Mouse (Mus musculus): ENCODE measurements at regions not wholly inside any gene's neighbourhood (a gene's known extent, or its start where the extent isn't known, plus 50 kb on each side); places are given as distances from the start of the nearest gene placed in this dataset.
"Not testable (repeated sequence)": the region's sequence is repeated elsewhere in the genome, so short reads cannot be mapped to it uniquely, and the experiment has no call there.

GRCm38 (mm10) chr7:125182266-125182665 lies 262.2 kb upstream of the Kdm8 start:
- Histone ChIP-seq H3K27ac (replicated peaks) (no peak overlapping the region), H3K9me3 (ENCODE audit: control insufficient read depth, low read length) (no peaks in the 10 kb centered on the region), H3K4me3 (ENCODE audit: low read depth, low read length) (no peak overlapping the region), H3K27me3 (ENCODE audit: control insufficient read depth, insufficient read depth, low read length) (no peaks in the 10 kb centered on the region), H3K36me3 (ENCODE audit: control insufficient read depth, insufficient read depth, low read length) (no peaks in the 10 kb centered on the region), H3K9ac (ENCODE audit: low read length) (no peak overlapping the region), H3K4me1 (replicated peaks; ENCODE audit: control insufficient read depth, insufficient read depth) (no peaks in the 10 kb centered on the region), H3K4me2 (replicated peaks; ENCODE audit: low read depth) (no peak overlapping the region)
- 85% methylated on average over 4 of the region's 4 CpGs for WGBS
- no peak for TF ChIP-seq CTCF (IDR thresholded peaks at IDR 0.05; ENCODE audit: low read depth)
- no peak for TF ChIP-seq EP300 (optimal IDR thresholded peaks at IDR 0.05)
- no peak for ATAC-seq (ENCODE audit: low FRiP score, low TSS enrichment)
- no peak for DNase-seq (ENCODE audit: low spot score)

- not testable (repeated sequence) for H3K4me2 ChIP-seq (replicated peaks; ENCODE audit: low read depth); H3K4me3 ChIP-seq (ENCODE audit: low read depth, low read length); ATAC-seq (ENCODE audit: low FRiP score, low TSS enrichment); DNase-seq (ENCODE audit: low spot score); H3K9me3 ChIP-seq (ENCODE audit: control insufficient read depth, low read length); H3K27ac ChIP-seq (replicated peaks); H3K27me3 ChIP-seq (ENCODE audit: control insufficient read depth, insufficient read depth, low read length); H3K36me3 ChIP-seq (ENCODE audit: control insufficient read depth, insufficient read depth, low read length); H3K9ac ChIP-seq (ENCODE audit: low read length); H3K4me1 ChIP-seq (replicated peaks; ENCODE audit: control insufficient read depth, insufficient read depth)
- 84% methylated on average over 4 of the region's 4 CpGs for WGBS
Measured at GRCm38 (mm10) chr7:125183011-125183410, 261.5 kb upstream of the Kdm8 start.

DNA sequence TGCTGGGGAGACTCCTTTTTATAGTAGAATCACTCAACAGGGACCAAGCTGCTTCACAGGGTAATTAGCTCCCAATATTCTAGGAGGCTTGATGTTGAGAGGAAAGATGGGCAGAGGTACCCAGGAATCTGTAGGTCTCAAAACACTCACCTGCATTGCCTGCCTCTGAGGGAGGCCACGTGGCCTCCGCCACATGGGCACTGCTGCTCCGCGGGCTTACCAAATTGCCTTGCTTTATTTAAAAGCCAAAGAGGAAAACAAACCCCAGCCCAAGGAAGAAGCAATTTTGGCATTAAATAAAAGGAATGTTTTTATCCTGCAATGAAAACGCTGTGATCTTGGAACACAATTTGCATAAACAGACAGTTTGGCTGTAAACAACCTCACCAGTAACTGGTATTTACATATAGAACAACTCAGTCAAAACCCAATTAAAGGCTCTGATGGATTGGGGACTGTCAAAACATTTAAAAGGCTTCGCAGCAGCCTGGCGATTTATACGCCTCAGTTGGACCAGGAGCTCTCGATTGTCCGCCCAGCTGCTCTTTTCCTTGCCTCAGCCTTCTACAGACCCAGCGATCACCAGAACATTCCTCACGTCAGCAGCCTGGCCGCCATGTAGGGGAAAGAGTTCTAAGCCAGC lies 259.3 kb upstream of the Kdm8 start:
- no peaks in the 10 kb centered on the region for H3K9me3 ChIP-seq (ENCODE audit: control insufficient read depth, low read length)
- H3K4me1 ChIP-seq (replicated peaks; ENCODE audit: control insufficient read depth, insufficient read depth) = no peaks in the 10 kb centered on the region
- no peak overlapping the region for H3K9ac ChIP-seq (ENCODE audit: low read length)
- no peak overlapping the region for H3K4me2 ChIP-seq (replicated peaks; ENCODE audit: low read depth)
- ATAC-seq (ENCODE audit: low FRiP score, low TSS enrichment) = no peak
- no peak overlapping the region for H3K4me3 ChIP-seq (ENCODE audit: low read depth, low read length)
- TF ChIP-seq EP300 (optimal IDR thresholded peaks at IDR 0.05) (no peak), CTCF (IDR thresholded peaks at IDR 0.05; ENCODE audit: low read depth) (no peak)
- H3K36me3 ChIP-seq (ENCODE audit: control insufficient read depth, insufficient read depth, low read length) = no peaks in the 10 kb centered on the region
- WGBS = 75% methylated on average over 13 of the region's 13 CpGs
- DNase-seq (ENCODE audit: low spot score) = no peak
- no peaks in the 10 kb centered on the region for H3K27me3 ChIP-seq (ENCODE audit: control insufficient read depth, insufficient read depth, low read length)
- H3K27ac ChIP-seq (replicated peaks) = no peak overlapping the region

- Histone ChIP-seq H3K9ac (ENCODE audit: low read length) (no peak overlapping the region), H3K9me3 (ENCODE audit: control insufficient read depth, low read length) (no peaks in the 10 kb centered on the region), H3K27me3 (ENCODE audit: control insufficient read depth, insufficient read depth, low read length) (no peaks in the 10 kb centered on the region), H3K36me3 (ENCODE audit: control insufficient read depth, insufficient read depth, low read length) (no peaks in the 10 kb centered on the region), H3K27ac (replicated peaks) (no peak overlapping the region), H3K4me2 (replicated peaks; ENCODE audit: low read depth) (no peak overlapping the region), H3K4me3 (ENCODE audit: low read depth, low read length) (no peak overlapping the region), H3K4me1 (replicated peaks; ENCODE audit: control insufficient read depth, insufficient read depth) (no peaks in the 10 kb centered on the region)
- TF ChIP-seq EP300 (optimal IDR thresholded peaks at IDR 0.05) = no peak
- TF ChIP-seq CTCF (IDR thresholded peaks at IDR 0.05; ENCODE audit: low read depth) = no peak
- 88% methylated on average over 10 of the region's 10 CpGs for WGBS
- DNase-seq (ENCODE audit: low spot score) (no peak), ATAC-seq (ENCODE audit: low FRiP score, low TSS enrichment) (no peak)
Measured at GRCm38 (mm10) chr7:125187011-125187740, 257.3 kb upstream of the Kdm8 start.

- no peak overlapping the region for H3K4me2 ChIP-seq (replicated peaks; ENCODE audit: low read depth)
- H3K9me3 ChIP-seq (ENCODE audit: control insufficient read depth, low read length) = no peaks in the 10 kb centered on the region
- H3K36me3 ChIP-seq (ENCODE audit: control insufficient read depth, insufficient read depth, low read length) = no peaks in the 10 kb centered on the region
- ATAC-seq (ENCODE audit: low FRiP score, low TSS enrichment) = no peak
- no peak overlapping the region for H3K9ac ChIP-seq (ENCODE audit: low read length)
- H3K27ac ChIP-seq (replicated peaks) = no peak overlapping the region
- TF ChIP-seq EP300 (optimal IDR thresholded peaks at IDR 0.05) = no peak
- no peak for TF ChIP-seq CTCF (IDR thresholded peaks at IDR 0.05; ENCODE audit: low read depth)
- H3K4me3 ChIP-seq (ENCODE audit: low read depth, low read length) = no peak overlapping the region
- H3K27me3 ChIP-seq (ENCODE audit: control insufficient read depth, insufficient read depth, low read length) = no peaks in the 10 kb centered on the region
- DNase-seq (ENCODE audit: low spot score) = no peak
- WGBS = 77% methylated on average over 5 of the region's 5 CpGs
- H3K4me1 ChIP-seq (replicated peaks; ENCODE audit: control insufficient read depth, insufficient read depth) = no peaks in the 10 kb centered on the region
Measured at GRCm38 (mm10) chr7:125188986-125189385, 255.5 kb upstream of the Kdm8 start.

DNA sequence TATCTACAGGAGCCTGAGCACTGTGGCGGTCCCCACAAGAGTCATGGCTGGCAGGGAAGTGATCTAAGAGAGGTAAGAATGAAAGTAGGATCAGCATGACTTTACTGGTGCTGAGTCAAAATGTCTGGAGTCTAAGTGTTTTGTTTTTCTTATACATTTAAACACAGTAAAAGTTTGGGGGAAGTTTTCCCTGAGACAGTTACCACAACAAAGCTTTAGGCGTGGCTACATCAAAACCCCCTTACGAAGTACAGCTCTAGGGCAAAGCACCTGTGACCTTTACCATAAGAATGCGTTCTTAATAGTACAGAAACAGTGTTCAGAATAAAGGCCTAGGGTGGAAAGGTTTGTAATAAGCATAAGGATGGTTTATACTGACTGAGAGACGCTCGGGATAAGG lies 254.4 kb upstream of the Kdm8 start:
- no peak for DNase-seq (ENCODE audit: low spot score)
- ATAC-seq (ENCODE audit: low FRiP score, low TSS enrichment) = no peak
- H3K9me3 ChIP-seq (ENCODE audit: control insufficient read depth, low read length) = no peaks in the 10 kb centered on the region
- H3K27ac ChIP-seq (replicated peaks) = no peak overlapping the region
- TF ChIP-seq EP300 (optimal IDR thresholded peaks at IDR 0.05) (no peak), CTCF (IDR thresholded peaks at IDR 0.05; ENCODE audit: low read depth) (no peak)
- no peak overlapping the region for H3K9ac ChIP-seq (ENCODE audit: low read length)
- H3K36me3 ChIP-seq (ENCODE audit: control insufficient read depth, insufficient read depth, low read length) = no peaks in the 10 kb centered on the region
- no peaks in the 10 kb centered on the region for H3K4me1 ChIP-seq (replicated peaks; ENCODE audit: control insufficient read depth, insufficient read depth)
- no peaks in the 10 kb centered on the region for H3K27me3 ChIP-seq (ENCODE audit: control insufficient read depth, insufficient read depth, low read length)
- H3K4me2 ChIP-seq (replicated peaks; ENCODE audit: low read depth) = no peak overlapping the region
- 74% methylated on average over 6 of the region's 6 CpGs for WGBS
- H3K4me3 ChIP-seq (ENCODE audit: low read depth, low read length) = no peak overlapping the region
